Mouse (Mus musculus) thymus, postnatal 25 days (tissue): ENCODE results near the gene Myo10.
A peak's percentile ranks its signal among the peaks of the same experiment; 100 is the strongest.
"Not testable (repeated sequence)": the region's sequence is repeated elsewhere in the genome, so short reads cannot be mapped to it uniquely, and the experiment has no call there.

Experiments
- DNase-seq: peaks from one replicate; pipeline ENCODE4 v3.0.0; 2022

Gene Myo10

GRCm38 (mm10) chr15:25693708-25694107 is 71.4 kb downstream of the Myo10 start:
- DNase-seq, result no peak

GRCm38 (mm10) chr15:25694749-25695148 is 72.4 kb downstream of the Myo10 start:
- DNase-seq, result no peak

- no peak for DNase-seq
These were observed 72.9 kb downstream of the Myo10 start for GRCm38 (mm10) chr15:25695253-25695652.

- DNase-seq, result no peak
These were observed 73.6 kb downstream of the Myo10 start for GRCm38 (mm10) chr15:25695883-25696282.

GRCm38 (mm10) chr15:25696660-25697059 is 74.3 kb downstream of the Myo10 start:
- DNase-seq, result no peak

GRCm38 (mm10) chr15:25699032-25699557 is 76.8 kb downstream of the Myo10 start:
- DNase-seq, result no peak

- DNase-seq, result no peak
These were observed 80.3 kb downstream of the Myo10 start for GRCm38 (mm10) chr15:25702602-25703001.

GRCm38 (mm10) chr15:25704809-25705585 is 82.7 kb downstream of the Myo10 start:
- no peak for DNase-seq

- no peak for DNase-seq
These were observed 84.7 kb downstream of the Myo10 start for GRCm38 (mm10) chr15:25706874-25707554.

- no peak for DNase-seq
These were observed 85.6 kb downstream of the Myo10 start for GRCm38 (mm10) chr15:25707891-25708290.

GRCm38 (mm10) chr15:25710876-25711275 is 88.6 kb downstream of the Myo10 start:
- no peak for DNase-seq

GRCm38 (mm10) chr15:25712877-25713276 is 90.6 kb downstream of the Myo10 start:
- no peak for DNase-seq

GRCm38 (mm10) chr15:25713587-25714361 is 91.4 kb downstream of the Myo10 start:
- no peak for DNase-seq

- no peak for DNase-seq
These were observed 93.1 kb downstream of the Myo10 start for GRCm38 (mm10) chr15:25715218-25715995.

GRCm38 (mm10) chr15:25715996-25716395 is 93.7 kb downstream of the Myo10 start:
- DNase-seq, result no peak

GRCm38 (mm10) chr15:25717006-25717405 is 94.7 kb downstream of the Myo10 start:
- DNase-seq, result peak; percentile 81

GRCm38 (mm10) chr15:25718104-25718503 is 95.8 kb downstream of the Myo10 start:
- DNase-seq, result not testable (repeated sequence)

- no peak for DNase-seq
These were observed 96.9 kb downstream of the Myo10 start for GRCm38 (mm10) chr15:25719270-25719669.

GRCm38 (mm10) chr15:25720263-25720662 is 97.9 kb downstream of the Myo10 start:
- DNase-seq, result no peak

- no peak for DNase-seq
These were observed 101.2 kb downstream of the Myo10 start for GRCm38 (mm10) chr15:25723281-25724113.

- DNase-seq, result no peak
These were observed 102.2 kb downstream of the Myo10 start for GRCm38 (mm10) chr15:25724549-25724948.

GRCm38 (mm10) chr15:25726814-25727213 is 104.5 kb downstream of the Myo10 start:
- no peak for DNase-seq
